Mouse (Mus musculus): ENCODE data around the gene Cts7. TPM values are rescaled to one million over a fixed set of nuclear protein-coding genes. Genes with fewer than 3 reads are reported as not detected.

Gene Cts7
- polyA plus RNA-seq (2012; ENCODE audit: insufficient read depth, low replicate concordance), result not detected in 2 replicates

DNA sequence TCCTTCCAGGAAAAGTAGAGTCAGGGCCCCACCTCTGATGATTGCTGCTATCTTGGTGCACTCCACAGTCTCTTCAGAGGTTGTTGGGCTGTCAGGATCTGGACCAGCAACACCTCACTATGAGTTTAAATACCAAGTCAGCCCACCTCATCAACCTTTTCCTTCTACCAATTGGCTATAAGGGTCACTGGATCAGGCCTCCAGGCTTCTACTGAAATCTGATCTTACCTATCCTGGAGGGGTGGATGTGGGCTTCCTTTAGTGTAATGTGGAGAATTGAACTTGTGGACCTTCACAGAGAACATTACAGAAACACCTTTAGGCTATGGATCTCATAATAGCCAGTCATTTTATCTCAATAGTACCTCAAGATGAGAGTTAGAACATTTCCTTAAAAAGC is at the start of gene Cts7:
Cts7 (minus strand) TSS at position 101 of the 400 bp plus-strand sequence.
- no peaks in the 10 kb centered on the region for H3K36me3 ChIP-seq (replicated peaks; ENCODE audit: low read length)
- peaks cover 11% of the 10 kb centered on the region; the same call in 1 of the 2 replicates for H3K9me3 ChIP-seq
- TF ChIP-seq GATA1 (IDR thresholded peaks at IDR 0.05; ENCODE audit: borderline replicate concordance, low read length) (no peak), FLI1 (IDR thresholded peaks at IDR 0.05; ENCODE audit: low read length) (no peak)
- H3K4me3 ChIP-seq (replicated peaks), result no peak within 1 kb of the TSS
- no peaks in the 10 kb centered on the region for H3K4me1 ChIP-seq
- no peaks in the 10 kb centered on the region for H3K27me3 ChIP-seq (replicated peaks)

Other genes with a start within 250 kb of the Cts7 start
- gene Ctsr, start 193.9 kb downstream of the Cts7 start, polyA plus RNA-seq (2012; ENCODE audit: insufficient read depth, low replicate concordance), result not detected in 2 replicates
- not detected in 2 replicates for gene Cts6, start 154.8 kb downstream of the Cts7 start, polyA plus RNA-seq (2012; ENCODE audit: insufficient read depth, low replicate concordance)
- not detected in 2 replicates for gene Cts8, start 102.8 kb downstream of the Cts7 start, polyA plus RNA-seq (2012; ENCODE audit: insufficient read depth, low replicate concordance)
- not detected in 2 replicates for gene Gm49398, start 69.4 kb downstream of the Cts7 start, polyA plus RNA-seq (2012; ENCODE audit: insufficient read depth, low replicate concordance)
- gene Ctsm, start 183.6 kb upstream of the Cts7 start, polyA plus RNA-seq (2012; ENCODE audit: insufficient read depth, low replicate concordance), result not detected in 2 replicates
- not detected in 2 replicates for gene Gm49352, start 210.0 kb upstream of the Cts7 start, polyA plus RNA-seq (2012; ENCODE audit: insufficient read depth, low replicate concordance)
- not detected in 2 replicates for gene Cts3, start 211.9 kb upstream of the Cts7 start, polyA plus RNA-seq (2012; ENCODE audit: insufficient read depth, low replicate concordance)